Mouse (Mus musculus) Patski (cell line): ENCODE results near the gene Gm4884. TPM values are rescaled to one million over a fixed set of nuclear protein-coding genes. Genes with fewer than 3 reads are reported as not detected.
"Not testable (repeated sequence)": the region's sequence is repeated elsewhere in the genome, so short reads cannot be mapped to it uniquely, and the experiment has no call there.

Experiments used
- ATAC-seq: fragments of 100-300 bp; one replicate; pipeline ENCODE4 v1.8.0; 2021
- CTCF ChIA-PET: fragments of 350-600 bp; sonication (Branson Sonifier 250); formaldehyde crosslinking; loops from one replicate; lab custom pipeline; 2022; ENCODE audit warnings: inconsistent platforms; lab: Charles Lee
- POLR2A ChIA-PET: fragments of 350-600 bp; sonication (Branson Sonifier 250); formaldehyde crosslinking; loops from one replicate; lab custom pipeline; 2022; ENCODE audit warnings: antibody characterized with exemption, inconsistent platforms; lab: Charles Lee
- DNase-seq: peaks from one replicate; pipeline ENCODE4 v3.0.0-alpha.2; 2011; ENCODE audit warnings: low read depth, low spot score
- H3K27me3 ChIP-seq: fragments of 371-371 bp; one replicate; pipeline ENCODE4 v1.5.1; 2021
- CTCF ChIP-seq: fragments of 100-300 bp; IDR thresholded peaks from one replicate; pipeline ENCODE4 v1.5.1; 2021
- in situ Hi-C: fragments of 300-500 bp; cut with MboI; formaldehyde crosslinking; loops from 3 replicates; pipeline ENCODE4 v1.11.1; 2018; ENCODE audit warnings: low pct_unique_long_range_greater_than_20kb, mixed read lengths
- polyA plus RNA-seq: library from polyadenylated mRNA; unstranded; gene quantifications from one replicate; pipeline ENCODE4 v1.2.3, GENCODE M21; 2021

Gene Gm4884
- polyA plus RNA-seq, result not detected

DNA sequence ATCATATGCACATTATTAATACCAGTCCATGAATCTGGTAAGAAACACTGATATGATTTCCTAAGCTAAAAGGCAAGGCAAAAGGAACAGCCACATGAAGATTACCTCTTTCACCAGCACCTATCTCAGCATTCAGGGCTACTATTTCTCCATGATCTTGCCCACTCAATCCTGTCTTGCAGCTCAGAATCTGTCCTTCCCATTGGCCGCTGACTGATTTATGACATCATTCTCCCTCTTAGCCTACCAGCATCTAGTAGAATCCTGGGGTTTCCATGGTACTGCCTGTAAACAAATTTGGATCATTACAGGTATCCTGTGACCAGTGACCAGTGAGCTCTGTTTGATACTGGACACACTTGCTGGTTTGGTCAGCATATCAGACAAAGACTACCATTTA lies at the start of gene Gm4884:
Gm4884 (plus strand) TSS at position 301 of the 400 bp plus-strand sequence.
- H3K27me3 ChIP-seq, CTCF ChIA-PET, in situ Hi-C loops, POLR2A ChIA-PET, ATAC-seq, DNase-seq: not testable (repeated sequence)

DNA sequence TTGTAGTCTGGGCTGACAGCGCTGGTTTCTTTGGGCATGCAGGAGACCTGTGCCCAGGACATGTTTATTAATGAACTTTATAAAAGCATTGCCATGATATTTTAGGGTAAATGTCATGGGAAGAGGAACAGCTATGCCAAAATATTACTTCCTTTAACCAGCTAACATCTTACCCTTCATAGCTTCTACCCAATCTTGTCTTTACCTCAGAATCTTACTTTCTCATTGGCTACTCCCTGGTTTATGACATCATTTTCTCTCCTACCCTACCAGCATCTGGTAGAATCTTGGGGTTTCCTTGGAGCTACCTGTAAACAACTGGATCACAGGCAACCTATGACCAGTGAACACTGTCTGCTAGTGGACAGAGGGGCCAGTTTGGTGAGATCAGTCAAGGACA lies 45.3 kb upstream of the Gm4884 start, which contains the start of gene 4930433I11Rik:
4930433I11Rik (plus strand) TSS at position 301 of the 400 bp plus-strand sequence.
- POLR2A ChIA-PET, result no interaction called here
- H3K27me3 ChIP-seq, result no peaks in the 10 kb centered on the region
- in situ Hi-C loops, result no loop called here
- CTCF ChIA-PET, result no interaction called here
- no peak for TF ChIP-seq CTCF
- DNase-seq (no peak), ATAC-seq (no peak)

DNA sequence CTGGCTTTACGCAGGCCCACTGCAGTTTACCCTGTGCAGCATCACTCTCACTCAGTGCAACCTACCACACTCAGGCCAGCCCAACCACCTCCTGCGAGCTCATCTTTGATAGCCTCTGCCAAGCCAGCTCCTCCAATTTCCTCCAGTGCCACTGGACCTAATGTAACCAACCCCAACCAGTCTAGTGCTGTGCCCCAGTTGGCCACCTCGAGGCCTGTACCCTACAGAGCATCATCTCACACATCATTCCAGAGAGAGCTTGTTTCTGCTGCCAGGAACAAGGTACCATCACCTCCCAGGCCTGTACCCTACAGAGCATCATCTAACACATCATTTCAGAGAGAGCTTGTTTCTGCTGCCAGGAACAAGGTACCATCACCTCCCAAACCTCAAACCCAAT lies 11.5 kb downstream of the Gm4884 start:
- DNase-seq, ATAC-seq, CTCF ChIA-PET, POLR2A ChIA-PET, H3K27me3 ChIP-seq, in situ Hi-C loops: not testable (repeated sequence)

Other genes starting within 250 kb of the Gm4884 start
- 10.9 TPM for gene Vstm2b, start 134.4 kb upstream of the Gm4884 start, polyA plus RNA-seq
- not detected for gene 4930433I11Rik, start 45.2 kb upstream of the Gm4884 start, polyA plus RNA-seq
- gene Gm5592, start 121.1 kb downstream of the Gm4884 start, polyA plus RNA-seq, result not detected